Mouse (Mus musculus) embryonic fibroblast, embryonic 13.5 days (primary cell): Measurements from ENCODE around the gene Vwa3b. TPM values are rescaled to one million over a fixed set of nuclear protein-coding genes. Genes with fewer than 3 reads are reported as not detected.
A peak's percentile ranks its signal among the peaks of the same experiment; 100 is the strongest.

Experiments
- H3K27ac ChIP-seq: 2 replicates; pipeline ENCODE4 v1.5.1; 2012; ENCODE audit warnings: low read length, control low read depth, inconsistent platforms; ENCODE audit not compliant: insufficient read depth
- H3K4me1 ChIP-seq: 2 replicates; pipeline ENCODE4 v1.6.1; 2011; ENCODE audit warnings: low read length; ENCODE audit not compliant: control insufficient read depth, insufficient read depth
- H3K4me3 ChIP-seq: 2 replicates; pipeline ENCODE4 v1.5.1; 2011; ENCODE audit warnings: mild to moderate bottlenecking, control low read depth, low read length; ENCODE audit not compliant: insufficient read depth
- CTCF ChIP-seq: IDR thresholded peaks from 2 replicates; pipeline ENCODE4 v1.5.1; 2011; ENCODE audit warnings: mild to moderate bottlenecking, control low read depth, low read length, moderate library complexity, borderline replicate concordance; ENCODE audit not compliant: insufficient read depth
- POLR2A ChIP-seq: IDR thresholded peaks from 2 replicates; pipeline ENCODE4 v1.6.1; 2011; ENCODE audit warnings: low read depth, mild to moderate bottlenecking, control low read depth, low read length, moderate library complexity
- polyA plus RNA-seq: library from polyadenylated mRNA; stranded (reverse); fragments of >200 nt; gene quantifications from 2 replicates; pipeline ENCODE4 v1.2.4, GENCODE M21; 2011; ENCODE audit warnings: low read depth; ENCODE audit not compliant: missing spikeins, insufficient read length

The Vwa3b gene
- polyA plus RNA-seq, 1 experiment, result 0.39 TPM

DNA sequence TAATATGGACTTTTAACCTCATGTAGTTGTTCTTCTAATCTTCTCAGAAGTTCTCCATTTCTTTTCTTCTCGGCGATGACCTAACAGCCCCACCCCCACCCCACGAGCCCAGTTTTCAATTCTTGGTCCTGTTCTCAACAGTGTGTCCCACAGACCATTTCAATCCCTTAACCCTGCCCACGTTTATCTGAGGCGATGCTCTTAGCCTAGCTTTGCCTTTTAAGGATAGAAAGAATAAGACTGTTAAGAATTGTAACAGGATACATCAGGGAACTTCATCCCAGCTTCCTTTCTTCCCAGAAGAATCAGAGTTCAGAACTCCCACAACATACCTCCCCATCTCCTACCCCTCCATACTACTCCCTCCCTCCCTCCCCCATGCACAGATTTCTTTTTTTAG lies 3.5 kb downstream of the Vwa3b start:
- Histone ChIP-seq H3K4me1 (no peaks in the 10 kb centered on the region), H3K4me3 (no peak overlapping the region), H3K27ac (peak overlapping the region; percentile 69)
- TF ChIP-seq POLR2A (no peak), CTCF (no peak)

DNA sequence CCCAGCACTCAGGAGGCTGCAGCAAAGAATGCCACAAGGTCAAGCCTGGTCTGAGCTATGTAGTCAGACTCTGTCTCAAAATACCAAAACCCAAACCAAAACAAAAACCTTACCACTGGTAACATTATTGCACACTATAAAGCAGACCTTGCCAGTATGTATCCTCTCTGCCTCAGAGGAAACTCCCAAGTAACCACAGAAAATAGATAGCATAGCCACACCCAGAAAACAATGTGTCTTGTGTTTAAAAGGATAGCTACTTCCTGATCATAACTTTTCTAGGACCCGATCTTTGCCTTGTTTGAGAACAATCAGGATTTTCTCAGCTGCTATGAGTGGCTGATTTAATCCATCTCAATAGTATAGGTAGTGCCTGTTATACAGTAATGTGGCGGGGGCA lies 4.3 kb downstream of the Vwa3b start:
- no peak for TF ChIP-seq CTCF
- no peak for TF ChIP-seq POLR2A
- Histone ChIP-seq H3K4me3 (no peak overlapping the region), H3K27ac (peak overlapping the region; percentile 55), H3K4me1 (no peaks in the 10 kb centered on the region)

DNA sequence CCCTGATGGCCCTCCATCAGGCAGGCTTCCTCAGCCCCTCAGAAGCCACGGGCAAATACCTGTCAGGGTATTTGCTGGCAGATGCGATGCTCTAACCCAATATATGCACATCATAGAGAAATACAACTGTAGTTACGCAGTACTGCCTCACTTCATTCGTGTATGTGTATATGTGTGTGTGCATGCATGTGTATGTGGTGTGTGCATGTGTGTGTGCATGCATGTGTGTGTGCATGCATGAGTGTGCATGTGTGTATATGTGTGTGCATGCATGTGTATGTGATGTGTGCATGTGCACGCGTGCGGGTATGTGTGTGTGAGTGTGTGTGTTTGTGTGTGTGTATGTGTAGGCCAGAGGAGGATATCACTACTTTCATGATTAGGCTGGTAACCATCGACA lies 9.5 kb downstream of the Vwa3b start:
- no peak for TF ChIP-seq POLR2A
- no peak for TF ChIP-seq CTCF
- Histone ChIP-seq H3K4me1 (no peaks in the 10 kb centered on the region), H3K4me3 (no peak overlapping the region), H3K27ac (no peak overlapping the region)

DNA sequence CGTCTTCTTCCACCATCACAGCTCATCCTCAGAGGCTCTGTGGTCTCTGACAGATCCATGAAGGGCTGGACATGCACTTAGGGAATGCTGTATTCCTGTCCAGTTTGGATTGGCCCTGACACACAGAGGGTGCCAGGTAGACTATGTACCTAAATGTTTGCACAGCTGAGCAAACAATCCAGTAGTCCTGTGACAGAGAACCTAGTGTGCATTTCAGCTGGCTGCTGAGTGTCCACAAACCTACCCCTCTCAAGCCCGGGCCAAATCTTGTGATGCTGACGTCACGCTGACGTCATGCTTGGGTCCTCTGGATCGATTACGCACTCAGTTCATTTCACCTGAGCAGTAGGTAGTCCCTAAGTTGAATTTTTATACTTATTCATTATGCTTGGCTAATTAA lies 14.7 kb downstream of the Vwa3b start:
- no peak overlapping the region for H3K27ac ChIP-seq
- no peaks in the 10 kb centered on the region for H3K4me1 ChIP-seq

DNA sequence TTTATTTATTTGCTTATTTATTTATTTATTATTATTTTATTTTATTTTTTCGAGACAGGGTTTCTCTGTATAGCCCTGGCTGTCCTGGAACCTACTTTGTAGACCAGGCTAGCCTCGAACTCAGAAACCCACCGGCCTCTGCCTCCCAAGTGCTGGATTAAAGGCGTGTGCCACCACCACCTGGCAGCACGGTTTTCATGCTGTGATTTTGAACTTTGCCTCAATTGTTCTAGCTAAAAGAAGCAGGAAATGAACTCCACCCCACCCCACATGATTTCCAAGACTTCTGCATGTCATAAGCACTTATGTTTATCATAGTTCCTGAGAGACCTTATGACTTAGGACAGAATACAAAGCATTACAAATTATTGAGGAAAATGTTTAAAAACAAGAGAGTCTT lies 15.5 kb downstream of the Vwa3b start:
- Histone ChIP-seq H3K4me1 (no peaks in the 10 kb centered on the region), H3K27ac (no peak overlapping the region), H3K4me3 (no peak overlapping the region)
- TF ChIP-seq CTCF (no peak), POLR2A (no peak)

More for the DNA sequence above, 14.7 kb downstream of the Vwa3b start:
- TF ChIP-seq CTCF (no peak), POLR2A (no peak)
- no peak overlapping the region for H3K4me3 ChIP-seq

DNA sequence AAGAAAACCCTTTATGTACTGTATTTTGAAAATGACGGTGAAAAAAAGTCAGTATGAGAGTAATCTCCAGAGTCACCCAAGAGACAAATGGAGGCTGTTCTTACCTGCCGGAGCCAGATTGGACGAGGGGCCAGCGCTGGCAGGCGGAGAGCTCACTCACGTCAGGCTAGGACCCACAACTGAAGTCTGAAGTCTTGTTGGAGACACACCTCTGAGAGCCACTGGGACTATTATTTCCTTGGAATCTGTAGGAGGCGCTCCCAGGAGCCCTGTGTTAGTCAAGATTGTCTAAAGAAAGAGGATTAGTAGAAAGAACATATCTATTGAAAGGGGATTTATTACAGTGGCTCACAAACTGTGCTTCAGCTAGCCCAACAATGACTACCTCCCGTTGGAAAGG lies 16.4 kb downstream of the Vwa3b start:
- H3K4me1 ChIP-seq, result no peaks in the 10 kb centered on the region
- no peak overlapping the region for H3K4me3 ChIP-seq
- no peak for TF ChIP-seq CTCF
- no peak for TF ChIP-seq POLR2A
- no peak overlapping the region for H3K27ac ChIP-seq

DNA sequence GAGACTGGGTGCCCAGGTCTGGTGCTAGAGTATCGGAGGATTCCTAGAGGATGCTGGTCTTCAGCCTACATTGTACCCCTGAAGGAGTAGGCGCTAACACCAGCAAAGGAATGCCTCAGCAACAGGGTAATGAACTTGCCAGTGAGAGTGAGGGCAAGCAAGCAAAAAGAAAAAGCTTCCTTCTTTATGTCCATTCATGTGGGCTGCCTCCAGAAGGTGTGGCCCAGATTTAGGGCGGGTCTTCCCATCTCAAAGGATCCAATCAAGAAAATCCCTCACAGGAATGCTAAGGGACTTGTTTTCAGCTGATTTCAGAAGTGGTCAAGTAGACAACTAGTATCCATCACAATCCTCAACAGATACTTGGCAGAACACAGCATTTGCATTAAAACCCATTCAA lies 16.8 kb downstream of the Vwa3b start:
- no peaks in the 10 kb centered on the region for H3K4me1 ChIP-seq
- H3K4me3 ChIP-seq, result no peak overlapping the region
- TF ChIP-seq CTCF (no peak), POLR2A (no peak)
- no peak overlapping the region for H3K27ac ChIP-seq

DNA sequence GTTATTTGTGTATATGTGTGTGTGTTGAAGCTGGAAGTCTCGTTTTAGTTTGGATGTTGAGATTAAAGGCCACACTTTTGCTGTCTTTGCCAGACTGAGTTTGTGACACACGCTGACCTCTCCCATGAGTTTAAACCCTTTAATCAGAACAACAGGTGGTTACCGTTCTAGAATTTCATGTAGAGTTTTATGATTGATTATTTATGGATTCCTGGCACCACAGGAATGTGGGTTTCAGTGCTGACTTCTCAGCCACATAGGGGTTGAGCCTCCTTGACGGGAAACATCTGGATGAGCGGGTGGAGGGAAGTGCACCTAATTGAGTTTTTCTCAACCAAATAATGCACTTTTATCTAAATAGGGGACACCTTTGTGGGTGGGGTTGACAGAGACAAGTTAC lies 19.1 kb downstream of the Vwa3b start:
- H3K27ac ChIP-seq, result no peak overlapping the region
- no peak for TF ChIP-seq POLR2A
- no peak for TF ChIP-seq CTCF
- H3K4me3 ChIP-seq, result no peak overlapping the region
- H3K4me1 ChIP-seq, result no peaks in the 10 kb centered on the region

DNA sequence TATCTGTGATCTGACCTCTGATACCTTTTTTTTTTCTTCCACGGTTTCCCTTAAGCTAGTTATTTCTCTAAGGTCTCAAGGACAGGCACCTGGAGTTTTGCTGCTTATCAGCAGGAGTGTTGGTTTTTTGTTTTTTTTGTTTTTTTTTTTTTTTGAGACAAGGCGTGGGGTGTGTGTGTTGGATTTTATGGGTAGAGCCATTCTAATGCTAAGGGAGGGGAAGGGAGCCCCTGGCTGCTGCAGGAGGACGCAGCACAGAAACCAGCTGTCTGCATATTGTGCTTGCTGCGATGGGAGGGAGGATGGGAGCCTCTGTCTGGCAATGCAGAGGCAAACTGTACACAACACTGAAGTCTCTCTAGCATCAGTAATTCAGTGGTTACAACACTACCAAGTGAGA lies 22.8 kb downstream of the Vwa3b start:
- Histone ChIP-seq H3K4me3 (no peak overlapping the region), H3K27ac (no peak overlapping the region), H3K4me1 (no peaks in the 10 kb centered on the region)
- TF ChIP-seq POLR2A, result no peak
- TF ChIP-seq CTCF, result no peak

DNA sequence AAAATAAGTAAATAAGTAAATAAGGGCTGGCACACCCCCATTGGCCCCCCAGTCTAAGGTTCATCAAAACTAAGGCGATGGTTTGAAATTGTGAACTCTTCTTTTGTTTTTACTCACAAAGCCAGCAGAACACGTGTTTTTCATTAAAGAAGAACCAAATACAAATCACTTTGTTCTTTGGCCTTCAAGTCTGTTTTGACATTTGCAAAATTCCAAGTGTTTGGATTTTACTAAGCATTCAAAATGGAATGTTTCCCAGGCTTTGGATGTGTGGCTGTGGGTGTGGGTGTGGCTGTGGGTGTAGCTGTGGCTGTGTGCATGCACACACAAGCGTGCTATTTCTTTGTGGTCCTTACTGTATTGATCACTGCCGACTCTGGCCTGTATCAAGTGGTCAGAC lies 27.3 kb downstream of the Vwa3b start:
- TF ChIP-seq CTCF (no peak), POLR2A (no peak)
- Histone ChIP-seq H3K4me1 (no peaks in the 10 kb centered on the region), H3K4me3 (no peak overlapping the region), H3K27ac (no peak overlapping the region)
